Mouse (Mus musculus) heart, embryonic 14.5 days (tissue): ENCODE measurements around the gene Fam213a. TPM values are rescaled to one million over a fixed set of nuclear protein-coding genes. Genes with fewer than 3 reads are reported as not detected.

Experiments used
- ATAC-seq: fragments of 200-750 bp; cut with Nextera tagmentation; 2 replicates; pipeline ENCODE4 v1.8.0; 2017; ENCODE audit warnings: low read depth, moderate TSS enrichment; ENCODE audit not compliant: insufficient number of reproducible peaks, insufficient read depth, low FRiP score
- H3K27ac ChIP-seq, 2 experiments: fragments of 200-500 bp in 1 of 2; fragments of 300-500 bp in 1 of 2; sonication (generic) in 1 of 2; replicated peaks in 1 of 2; 2 replicates each; pipeline ENCODE4 v1.5.1; 2012 to 2014; ENCODE audit warnings: low read depth in 2 of 2, low read length in 2 of 2, control low read depth in 1 of 2, mild to moderate bottlenecking in 1 of 2, mixed read lengths in 1 of 2; ENCODE audit not compliant: control insufficient read depth in 1 of 2, insufficient read depth in 1 of 2
- H3K27me3 ChIP-seq: fragments of 300-500 bp; sonication (generic); 2 replicates; pipeline ENCODE4 v1.6.1; 2014; ENCODE audit warnings: mild to moderate bottlenecking, low read length, control low read depth; ENCODE audit not compliant: control insufficient read depth, insufficient read depth
- H3K36me3 ChIP-seq: fragments of 300-500 bp; sonication (generic); 2 replicates; pipeline ENCODE4 v1.6.1; 2014; ENCODE audit warnings: mild to moderate bottlenecking, control low read depth, low read length, mixed read lengths; ENCODE audit not compliant: control insufficient read depth, insufficient read depth
- H3K4me1 ChIP-seq, 2 experiments: fragments of 200-500 bp in 1 of 2; fragments of 300-500 bp in 1 of 2; sonication (generic) in 1 of 2; 2 replicates each; pipeline ENCODE4 v1.6.1; 2012 to 2014; ENCODE audit warnings: low read length in 2 of 2, control low read depth in 1 of 2, mixed read lengths in 1 of 2; ENCODE audit not compliant: control insufficient read depth in 2 of 2, insufficient read depth in 2 of 2
- H3K4me2 ChIP-seq: fragments of 300-500 bp; sonication (generic); 2 replicates; pipeline ENCODE4 v1.6.1; 2014; ENCODE audit warnings: mild to moderate bottlenecking, low read length
- H3K4me3 ChIP-seq, 2 experiments: fragments of 200-500 bp in 1 of 2; fragments of 300-500 bp in 1 of 2; sonication (generic) in 1 of 2; 2 replicates each; pipeline ENCODE4 v1.5.1; 2012 to 2014; ENCODE audit warnings: low read length in 2 of 2, mild to moderate bottlenecking in 2 of 2, control low read depth in 1 of 2, low read depth in 1 of 2, moderate library complexity in 1 of 2; ENCODE audit not compliant: control insufficient read depth in 1 of 2, insufficient read depth in 1 of 2
- H3K9ac ChIP-seq: fragments of 300-500 bp; sonication (generic); 2 replicates; pipeline ENCODE4 v1.6.1; 2014; ENCODE audit warnings: mild to moderate bottlenecking, low read length
- H3K9me3 ChIP-seq: fragments of 300-500 bp; sonication (generic); 2 replicates; pipeline ENCODE4 v1.6.1; 2016; ENCODE audit warnings: low read length, control low read depth; ENCODE audit not compliant: control insufficient read depth
- WGBS: fragments of 180-500 bp; shearing (Covaris S2); extraction: QIAGEN DNeasy Blood & Tissue Kit; methylation state at CpG from one replicate; pipeline ENCODE4 v1.1.7; 2014; 5-methylcytosine and 5-hydroxymethylcytosine counted together
- polyA plus RNA-seq: library from polyadenylated mRNA; unstranded; fragments of >200 nt; fragmentation: Nextera tagmentation; extraction: Ambion mirVana; gene quantifications from 2 replicates; pipeline ENCODE4 v1.2.1, GENCODE M21; 2014

The Fam213a gene
- polyA plus RNA-seq, 1 experiment from 2014 or later, result 46.7 TPM

GRCm38 (mm10) chr14:41013143-41013542 lies 445 bp downstream of the Fam213a start:
- no peak for ATAC-seq
- no peak overlapping the region; a peak in 1 of 4 replicates for H3K27ac ChIP-seq
- H3K27me3 ChIP-seq, result no peaks in the 10 kb centered on the region

GRCm38 (mm10) chr14:41011916-41012315 lies 1.7 kb downstream of the Fam213a start:
- no peak overlapping the region for H3K4me3 ChIP-seq
- no peak overlapping the region for H3K27ac ChIP-seq
- peaks cover 12 to 15% of the 10 kb centered on the region in 2 experiments for H3K4me1 ChIP-seq
- H3K36me3 ChIP-seq, result no peaks in the 10 kb centered on the region
- WGBS, result 82% methylated on average over 3 of the region's 3 CpGs
- no peaks in the 10 kb centered on the region for H3K9me3 ChIP-seq
- no peak overlapping the region for H3K4me2 ChIP-seq
- no peaks in the 10 kb centered on the region for H3K27me3 ChIP-seq
- H3K9ac ChIP-seq, result no peak overlapping the region
- no peak for ATAC-seq

More at GRCm38 (mm10) chr14:41013143-41013542, 445 bp downstream of the Fam213a start:
- Histone ChIP-seq H3K4me2 (peak overlapping the region; percentile 97), H3K4me3 (peak overlapping the region; percentile 59 to 73), H3K4me1 (peaks cover 13 to 24% of the 10 kb centered on the region in 2 experiments), H3K36me3 (no peaks in the 10 kb centered on the region), H3K9ac (peak overlapping the region; percentile 87), H3K9me3 (no peaks in the 10 kb centered on the region)
- WGBS, result 17% methylated on average over 9 of the region's 9 CpGs

- Histone ChIP-seq H3K36me3 (no peaks in the 10 kb centered on the region), H3K9me3 (no peaks in the 10 kb centered on the region), H3K4me3 (no peak overlapping the region), H3K27me3 (no peaks in the 10 kb centered on the region), H3K4me1 (peaks cover 10 to 14% of the 10 kb centered on the region in 2 experiments; a peak in 3 of 4 replicates), H3K4me2 (no peak overlapping the region), H3K9ac (no peak overlapping the region), H3K27ac (no peak overlapping the region)
- no peak; the same call in 1 of the 2 replicates for ATAC-seq
- 54% methylated on average over 2 of the region's 2 CpGs for WGBS
These were observed 5.5 kb downstream of the Fam213a start for GRCm38 (mm10) chr14:41008138-41008537.

- H3K27me3 ChIP-seq, result no peaks in the 10 kb centered on the region
- no peak overlapping the region for H3K27ac ChIP-seq
- H3K4me1 ChIP-seq, result peaks cover 8 to 12% of the 10 kb centered on the region in 2 experiments; a peak in 3 of 4 replicates
- H3K9ac ChIP-seq, result no peak overlapping the region
- no peak overlapping the region for H3K4me2 ChIP-seq
- 22% methylated on average over 5 of the region's 5 CpGs for WGBS
- no peak overlapping the region for H3K4me3 ChIP-seq
- ATAC-seq, result no peak
- H3K36me3 ChIP-seq, result no peaks in the 10 kb centered on the region
- H3K9me3 ChIP-seq, result no peaks in the 10 kb centered on the region
These were observed 5.9 kb downstream of the Fam213a start for GRCm38 (mm10) chr14:41007641-41008040.

GRCm38 (mm10) chr14:41006899-41007298 lies 6.7 kb downstream of the Fam213a start:
- Histone ChIP-seq H3K36me3 (no peaks in the 10 kb centered on the region), H3K9me3 (no peaks in the 10 kb centered on the region), H3K4me1 (peaks cover 8 to 12% of the 10 kb centered on the region in 2 experiments; a peak in 3 of 4 replicates), H3K27me3 (no peaks in the 10 kb centered on the region), H3K4me3 (no peak overlapping the region), H3K4me2 (no peak overlapping the region), H3K9ac (no peak overlapping the region), H3K27ac (no peak overlapping the region)
- WGBS, result 28% methylated on average over 3 of the region's 3 CpGs
- no peak for ATAC-seq

GRCm38 (mm10) chr14:41006263-41006662 lies 7.3 kb downstream of the Fam213a start:
- Histone ChIP-seq H3K4me1 (peaks cover 8 to 12% of the 10 kb centered on the region in 2 experiments; a peak in 3 of 4 replicates), H3K4me2 (no peak overlapping the region), H3K27ac (no peak overlapping the region), H3K9ac (no peak overlapping the region), H3K36me3 (no peaks in the 10 kb centered on the region), H3K4me3 (no peak overlapping the region), H3K27me3 (no peaks in the 10 kb centered on the region), H3K9me3 (no peaks in the 10 kb centered on the region)
- no peak for ATAC-seq
- 84% methylated on average over 10 of the region's 10 CpGs for WGBS

GRCm38 (mm10) chr14:41005716-41006115 lies 7.9 kb downstream of the Fam213a start:
- peaks cover 8 to 12% of the 10 kb centered on the region in 2 experiments; a peak in 3 of 4 replicates for H3K4me1 ChIP-seq

More at GRCm38 (mm10) chr14:41005716-41006115, 7.9 kb downstream of the Fam213a start:
- no peaks in the 10 kb centered on the region for H3K36me3 ChIP-seq
- H3K27me3 ChIP-seq, result no peaks in the 10 kb centered on the region
- H3K27ac ChIP-seq, result no peak overlapping the region
- H3K9me3 ChIP-seq, result no peaks in the 10 kb centered on the region
- H3K4me3 ChIP-seq, result no peak overlapping the region
- no peak overlapping the region for H3K9ac ChIP-seq
- no peak for ATAC-seq
- no peak overlapping the region for H3K4me2 ChIP-seq
- WGBS, result 83% methylated on average over 9 of the region's 9 CpGs
